In the genomic region with DNA sequence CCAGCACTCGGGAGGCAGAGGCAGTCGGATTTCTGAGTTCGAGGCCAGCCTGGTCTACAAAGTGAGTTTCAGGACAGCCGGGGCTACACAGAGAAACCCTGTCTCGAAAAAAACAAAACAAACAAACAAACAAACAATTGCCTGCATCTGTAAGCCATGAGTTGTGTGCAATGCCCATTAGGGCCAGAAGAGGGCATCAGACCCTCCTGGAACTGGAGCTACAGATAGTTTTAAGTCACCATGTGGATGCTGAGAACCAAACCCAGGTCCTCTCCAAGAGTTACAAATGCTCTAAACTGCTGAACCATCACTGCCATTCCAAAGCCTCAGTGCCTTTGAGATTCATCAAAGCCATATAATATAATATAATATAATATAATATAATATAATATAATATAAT, we compare ENCODE assay signal across 7 mouse cellular contexts. TPM values are rescaled to one million over a fixed set of nuclear protein-coding genes. Genes with fewer than 3 reads are reported as not detected.
DNase-seq lines count a peak whose midpoint lies in the region; ATAC-seq and TF ChIP-seq lines count a peak whose summit lies in the region.
"Not testable (repeated sequence)": the region's sequence is repeated elsewhere in the genome, so short reads cannot be mapped to it uniquely, and the experiment has no call there.

No protein-coding gene starts in this region.

- TF ChIP-seq CTCF in heart, adult 2 months (IDR thresholded peaks at IDR 0.05): peak; percentile 19; the same call in 1 of the 2 replicates
- peak; percentile 9; the same call in 1 of the 2 replicates for TF ChIP-seq CTCF in kidney, postnatal 0 days (IDR thresholded peaks at IDR 0.05; ENCODE audit: low read depth)
- peak; percentile 38; the same call in 1 of the 2 replicates for TF ChIP-seq CTCF in liver, embryonic 14.5 days (IDR thresholded peaks at IDR 0.05; ENCODE audit: low read depth)

- ATAC-seq in kidney, postnatal 0 days (replicated peaks; ENCODE audit: low FRiP score, low read depth); liver, embryonic 14.5 days (ENCODE audit: insufficient read depth): not testable (repeated sequence)

- H3K9ac ChIP-seq in ES-E14 (ENCODE audit: insufficient read depth, low read depth, low read length, poor library complexity, severe bottlenecking); heart, adult 2 months (ENCODE audit: low read depth, low read length); kidney, postnatal 0 days (ENCODE audit: low read depth, low read length); liver, embryonic 14.5 days (replicated peaks): not testable (repeated sequence)

- not testable (repeated sequence) for H3K79me2 ChIP-seq in heart, adult 2 months (replicated peaks; ENCODE audit: control insufficient read depth, insufficient read depth, low read length)

- not testable (repeated sequence) for H3K4me3 ChIP-seq in ES-E14 (ENCODE audit: insufficient read depth in 1 of 2, low read depth in 1 of 2, low read length in 2 of 2, poor library complexity in 1 of 2, severe bottlenecking in 1 of 2); heart, adult 2 months; kidney, postnatal 0 days (replicated peaks; ENCODE audit: low read depth, low read length); liver, embryonic 14.5 days (ENCODE audit: insufficient read depth in 1 of 2, low read depth in 2 of 2, low read length in 2 of 2)

- peak; percentile 61 for DNase-seq in CD4-positive, CD25-positive, alpha-beta regulatory T cell, adult 2 months (ENCODE audit: low read depth, low spot score)
- DNase-seq in ES-E14 (ENCODE audit: low read depth, low spot score) (peak; percentile 27), ZHBTc4 (ENCODE audit: low read depth, low spot score) (peak; percentile 70)
- DNase-seq in heart, adult 2 months; kidney, postnatal 0 days (ENCODE audit: low spot score); liver, embryonic 14.5 days (ENCODE audit: low read depth in 3 of 3, low spot score in 3 of 3): not testable (repeated sequence)
- peak; percentile 49 for DNase-seq in naive thymus-derived CD4-positive, alpha-beta T cell, adult 2 months (ENCODE audit: low read depth)

- in situ Hi-C loops in ES-E14 (cut with MboI; ENCODE audit: low sequenced_read_pairs in 2 of 2, unreplicated experiment in 2 of 2): not testable (repeated sequence)

- intact Hi-C loops in heart, adult 2 months (cut with DNase I): not testable (repeated sequence)

- TF ChIP-seq POLR2A in heart, adult 2 months (IDR thresholded peaks at IDR 0.05; ENCODE audit: insufficient read depth, low read depth, low read length): not testable (repeated sequence)

- H3K36me3 ChIP-seq in ES-E14 (ENCODE audit: control insufficient read depth, insufficient read depth, low read length, poor library complexity, severe bottlenecking); heart, adult 2 months (ENCODE audit: control insufficient read depth, insufficient read depth, low read length); kidney, postnatal 0 days (ENCODE audit: insufficient read depth, low read length); liver, embryonic 14.5 days (replicated peaks; ENCODE audit: control insufficient read depth, insufficient read depth, low read depth): not testable (repeated sequence)

- not testable (repeated sequence) for H3K4me1 ChIP-seq in ES-E14 (ENCODE audit: control insufficient read depth in 2 of 2, insufficient read depth in 2 of 2, low read length in 2 of 2, poor library complexity in 1 of 2); heart, adult 2 months (ENCODE audit: control insufficient read depth, insufficient read depth, low read length); kidney, postnatal 0 days (replicated peaks; ENCODE audit: insufficient read depth, low read length)
- H3K4me1 ChIP-seq in liver, embryonic 14.5 days (replicated peaks; ENCODE audit: control insufficient read depth in 2 of 2, insufficient read depth in 2 of 2, low read length in 1 of 2): peaks cover 3 to 10% of the 10 kb centered on the region in 2 experiments

- not testable (repeated sequence) for H3K4me2 ChIP-seq in kidney, postnatal 0 days (ENCODE audit: low read length); liver, embryonic 14.5 days (ENCODE audit: low read depth)

- not testable (repeated sequence) for H3K9me3 ChIP-seq in ES-E14 (ENCODE audit: control insufficient read depth, insufficient read depth, low read depth, low read length); kidney, postnatal 0 days (replicated peaks; ENCODE audit: low read length); liver, embryonic 14.5 days (ENCODE audit: control insufficient read depth, low read length)

- H3K27me3 ChIP-seq in heart, adult 2 months (ENCODE audit: control insufficient read depth, insufficient read depth, low read length); kidney, postnatal 0 days (ENCODE audit: insufficient read depth, low read length); liver, embryonic 14.5 days (ENCODE audit: control insufficient read depth, insufficient read depth, low read length): not testable (repeated sequence)

- WGBS in heart, adult 2 months: 95% methylated on average over 5 of the region's 5 CpGs
- 90% methylated on average over 5 of the region's 5 CpGs for WGBS in kidney, postnatal 0 days
- 83% methylated on average over 5 of the region's 5 CpGs for WGBS in liver, embryonic 14.5 days (ENCODE audit: insufficient replicate concordance)

- not testable (repeated sequence) for H3K27ac ChIP-seq in ES-E14 (ENCODE audit: insufficient read depth, low read depth, low read length, poor library complexity, severe bottlenecking); heart, adult 2 months; kidney, postnatal 0 days; liver, embryonic 14.5 days

- not testable (repeated sequence) for TF ChIP-seq EP300 in heart, adult 2 months (IDR thresholded peaks at IDR 0.05; ENCODE audit: insufficient read depth, low read depth, low read length); liver, embryonic 14.5 days (IDR thresholded peaks at IDR 0.05; ENCODE audit: low read depth)

TF ChIP-seq in ES-E14, 5 proteins besides CTCF, POLR2A, EP300 and RAD21:
- TF ChIP-seq ZNF384 (IDR thresholded peaks at IDR 0.05; ENCODE audit: low read depth, low read length): peak; percentile 77

RNA-seq across cellular contexts. Expression of a gene that starts 14.4 kb away (rescaled TPM):
- total RNA-seq in ES-E14 (2012; rRNA removed): 7.6 and 8.6 TPM in 2 replicates
- total RNA-seq in heart, adult 2 months (2021): 1 to 10 TPM; 7.7 to 8.2 TPM
- 3.8 and 6.6 TPM in 2 replicates for polyA plus RNA-seq in heart, adult 2 months (2012; rRNA removed)
- 6.0 and 6.7 TPM in 2 replicates for polyA plus RNA-seq in kidney, postnatal 0 days (2015; fragmentation: Nextera tagmentation; extraction: Ambion mirVana)
- 2.0 and 2.5 TPM in 2 replicates for polyA plus RNA-seq in liver, embryonic 14.5 days (2012; rRNA removed)
- polyA plus RNA-seq in liver, embryonic 14.5 days (2014; fragmentation: Nextera tagmentation; extraction: Ambion mirVana): 1.4 and 1.8 TPM in 2 replicates

RNA-seq across cellular contexts. Expression of a gene that starts 35.5 kb away (rescaled TPM):
- total RNA-seq in ES-E14 (2012; rRNA removed): 29.2 and 37.8 TPM in 2 replicates
- total RNA-seq in heart, adult 2 months (2021): 10 to 100 TPM; 12.6 to 13.3 TPM
- polyA plus RNA-seq in heart, adult 2 months (2012; rRNA removed): 12.1 and 17.7 TPM in 2 replicates
- polyA plus RNA-seq in kidney, postnatal 0 days (2015; fragmentation: Nextera tagmentation; extraction: Ambion mirVana): 3.6 and 4.6 TPM in 2 replicates
- polyA plus RNA-seq in liver, embryonic 14.5 days (2012; rRNA removed): 6.1 and 6.8 TPM in 2 replicates
- 3.2 and 3.7 TPM in 2 replicates for polyA plus RNA-seq in liver, embryonic 14.5 days (2014; fragmentation: Nextera tagmentation; extraction: Ambion mirVana)

RNA-seq across cellular contexts. Expression of a gene that starts 35.6 kb away (rescaled TPM):
- 3.5 and 3.9 TPM in 2 replicates for total RNA-seq in ES-E14 (2012; rRNA removed)
- total RNA-seq in heart, adult 2 months (2021): 1 to 10 TPM; 3.5 to 4.1 TPM
- polyA plus RNA-seq in heart, adult 2 months (2012; rRNA removed): 3.0 and 4.7 TPM in 2 replicates
- polyA plus RNA-seq in kidney, postnatal 0 days (2015; fragmentation: Nextera tagmentation; extraction: Ambion mirVana): 7.8 and 8.2 TPM in 2 replicates
- polyA plus RNA-seq in liver, embryonic 14.5 days (2012; rRNA removed): 14.4 and 14.5 TPM in 2 replicates
- polyA plus RNA-seq in liver, embryonic 14.5 days (2014; fragmentation: Nextera tagmentation; extraction: Ambion mirVana): 23.9 and 27.0 TPM in 2 replicates

RNA-seq across cellular contexts. Expression of a gene that starts 51.6 kb away (rescaled TPM):
- total RNA-seq in ES-E14 (2012; rRNA removed): 1.7 and 2.1 TPM in 2 replicates
- 1 to 10 TPM in 1 of 2 experiments, under 1 TPM in 1; 0.94 to 1.2 TPM for total RNA-seq in heart, adult 2 months (2021)
- 2.1 and 3.0 TPM in 2 replicates for polyA plus RNA-seq in heart, adult 2 months (2012; rRNA removed)
- 9.3 and 10.6 TPM in 2 replicates for polyA plus RNA-seq in kidney, postnatal 0 days (2015; fragmentation: Nextera tagmentation; extraction: Ambion mirVana)
- 2.1 and 2.3 TPM in 2 replicates for polyA plus RNA-seq in liver, embryonic 14.5 days (2012; rRNA removed)
- polyA plus RNA-seq in liver, embryonic 14.5 days (2014; fragmentation: Nextera tagmentation; extraction: Ambion mirVana): 1.6 and 2.5 TPM in 2 replicates
